Mouse (Mus musculus) liver, embryonic 13.5 days (tissue): ENCODE measurements around the gene Ramp3. TPM values are rescaled to one million over a fixed set of nuclear protein-coding genes. Genes with fewer than 3 reads are reported as not detected.
A peak's percentile ranks its signal among the peaks of the same experiment; 100 is the strongest.

Experiments
- ATAC-seq: fragments of 200-750 bp; cut with Nextera tagmentation; 2 replicates; pipeline ENCODE4 v1.8.0; 2017; ENCODE audit warnings: low read depth, mild to moderate bottlenecking, moderate number of reproducible peaks, moderate library complexity
- DNase-seq: peaks from one replicate; pipeline ENCODE4 v3.0.0; 2022
- H3K27ac ChIP-seq: fragments of 300-500 bp; sonication (generic); 2 replicates; pipeline ENCODE4 v1.5.1; 2015; ENCODE audit warnings: moderate library complexity, mild to moderate bottlenecking, inconsistent platforms
- H3K27me3 ChIP-seq: fragments of 300-500 bp; sonication (generic); 2 replicates; pipeline ENCODE4 v1.6.1; 2015; ENCODE audit warnings: mild to moderate bottlenecking, inconsistent platforms
- H3K36me3 ChIP-seq: fragments of 300-500 bp; sonication (generic); 2 replicates; pipeline ENCODE4 v1.6.1; 2015; ENCODE audit warnings: mild to moderate bottlenecking, inconsistent platforms
- H3K4me1 ChIP-seq: fragments of 300-500 bp; sonication (generic); replicated peaks from 2 replicates; pipeline ENCODE4 v1.6.1; 2015; ENCODE audit warnings: inconsistent platforms
- H3K4me2 ChIP-seq: fragments of 300-500 bp; sonication (generic); 2 replicates; pipeline ENCODE4 v1.6.1; 2015; ENCODE audit warnings: inconsistent platforms, mild to moderate bottlenecking, moderate library complexity
- H3K4me3 ChIP-seq: fragments of 300-500 bp; sonication (generic); replicated peaks from 2 replicates; pipeline ENCODE4 v1.5.1; 2015; ENCODE audit warnings: mild to moderate bottlenecking, inconsistent platforms
- H3K9ac ChIP-seq: fragments of 300-500 bp; sonication (generic); 2 replicates; pipeline ENCODE4 v1.6.1; 2015; ENCODE audit warnings: mild to moderate bottlenecking, inconsistent platforms
- H3K9me3 ChIP-seq: fragments of 300-500 bp; sonication (generic); replicated peaks from 2 replicates; pipeline ENCODE4 v1.6.1; 2016; ENCODE audit warnings: inconsistent platforms
- WGBS: fragments of 180-500 bp; shearing (Covaris S2); methylation state at CpG from one replicate; pipeline ENCODE4 v1.1.7; 2015; ENCODE audit not compliant: insufficient replicate concordance; 5-methylcytosine and 5-hydroxymethylcytosine counted together
- polyA plus RNA-seq: library from polyadenylated mRNA; unstranded; fragments of >200 nt; fragmentation: Nextera tagmentation; extraction: Ambion mirVana; gene quantifications from 2 replicates; pipeline ENCODE4 v1.2.1, GENCODE M21; 2015

Ramp3 gene
- polyA plus RNA-seq, 1 experiment from 2014 or later: not detected

- Histone ChIP-seq H3K4me2 (no peak overlapping the region), H3K27ac (no peak overlapping the region), H3K9ac (no peak overlapping the region), H3K4me3 (no peak overlapping the region), H3K9me3 (no peaks in the 10 kb centered on the region), H3K4me1 (peaks cover under 1% of the 10 kb centered on the region; the same call in 1 of the 2 replicates), H3K27me3 (no peaks in the 10 kb centered on the region), H3K36me3 (no peaks in the 10 kb centered on the region)
- WGBS: 67% methylated on average over 9 of the region's 9 CpGs
- no peak for DNase-seq
- ATAC-seq: no peak
Measured at GRCm38 (mm10) chr11:6674701-6675100, 16.4 kb downstream of the Ramp3 start.

DNA sequence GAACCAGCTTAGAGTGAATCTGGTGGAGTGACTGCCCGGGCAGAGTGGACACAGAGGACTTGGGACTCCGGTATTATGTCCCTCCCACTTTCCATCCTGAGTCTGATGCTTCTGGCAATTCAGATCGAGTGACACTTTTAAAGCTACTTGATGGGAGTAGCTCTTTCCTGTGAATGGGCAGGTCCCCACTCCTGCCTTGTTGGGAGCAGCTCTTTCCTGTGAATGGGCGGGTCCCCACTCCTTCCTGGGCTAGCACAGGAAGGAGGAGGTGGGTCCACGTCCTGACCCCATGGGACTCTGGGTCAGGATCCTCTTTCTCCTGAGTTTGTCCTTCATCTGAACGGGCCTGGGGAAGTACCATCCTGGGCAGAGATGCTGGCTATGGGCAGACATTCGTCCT lies 17.1 kb downstream of the Ramp3 start:
- Histone ChIP-seq H3K4me1 (peaks cover 5% of the 10 kb centered on the region; the same call in 1 of the 2 replicates), H3K36me3 (no peaks in the 10 kb centered on the region), H3K9ac (no peak overlapping the region), H3K27me3 (no peaks in the 10 kb centered on the region), H3K4me2 (no peak overlapping the region), H3K27ac (no peak overlapping the region), H3K9me3 (no peaks in the 10 kb centered on the region), H3K4me3 (no peak overlapping the region)
- ATAC-seq (no peak), DNase-seq (no peak)
- WGBS: 21% methylated on average over 7 of the region's 7 CpGs

- DNase-seq (no peak), ATAC-seq (no peak)
- Histone ChIP-seq H3K9ac (no peak overlapping the region), H3K9me3 (no peaks in the 10 kb centered on the region), H3K4me3 (no peak overlapping the region), H3K4me1 (peaks cover 6% of the 10 kb centered on the region; the same call in 1 of the 2 replicates), H3K27ac (no peak overlapping the region), H3K27me3 (no peaks in the 10 kb centered on the region), H3K36me3 (no peaks in the 10 kb centered on the region), H3K4me2 (no peak overlapping the region)
- 75% methylated on average over 9 of the region's 9 CpGs for WGBS
Measured at GRCm38 (mm10) chr11:6676641-6677040, 18.3 kb downstream of the Ramp3 start.

DNA sequence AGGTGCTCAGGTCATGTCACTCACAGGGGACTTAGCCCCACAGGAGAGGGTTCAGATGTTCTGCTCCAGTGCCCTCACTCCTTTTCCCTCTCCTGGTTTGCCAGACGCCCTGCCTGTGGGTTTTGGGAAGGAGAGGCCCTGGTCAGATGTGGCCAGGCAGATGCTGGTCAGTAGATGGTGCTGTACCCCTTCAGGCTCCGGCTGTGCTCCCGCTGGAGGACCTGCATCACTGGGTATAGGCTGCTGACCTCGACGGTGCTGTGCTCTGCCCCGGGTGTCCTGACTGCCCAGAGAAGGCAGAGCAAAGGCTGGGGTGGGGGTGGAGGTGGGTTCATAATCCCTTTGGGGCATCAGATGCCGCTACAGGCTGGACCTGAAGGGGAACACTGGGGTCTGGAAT lies 19.2 kb downstream of the Ramp3 start:
- Histone ChIP-seq H3K9me3 (no peaks in the 10 kb centered on the region), H3K4me1 (peaks cover 6% of the 10 kb centered on the region; the same call in 1 of the 2 replicates), H3K9ac (no peak overlapping the region), H3K4me2 (no peak overlapping the region), H3K36me3 (no peaks in the 10 kb centered on the region), H3K27ac (no peak overlapping the region), H3K27me3 (no peaks in the 10 kb centered on the region), H3K4me3 (no peak overlapping the region)
- ATAC-seq (no peak), DNase-seq (no peak)
- 24% methylated on average over 7 of the region's 7 CpGs for WGBS

DNA sequence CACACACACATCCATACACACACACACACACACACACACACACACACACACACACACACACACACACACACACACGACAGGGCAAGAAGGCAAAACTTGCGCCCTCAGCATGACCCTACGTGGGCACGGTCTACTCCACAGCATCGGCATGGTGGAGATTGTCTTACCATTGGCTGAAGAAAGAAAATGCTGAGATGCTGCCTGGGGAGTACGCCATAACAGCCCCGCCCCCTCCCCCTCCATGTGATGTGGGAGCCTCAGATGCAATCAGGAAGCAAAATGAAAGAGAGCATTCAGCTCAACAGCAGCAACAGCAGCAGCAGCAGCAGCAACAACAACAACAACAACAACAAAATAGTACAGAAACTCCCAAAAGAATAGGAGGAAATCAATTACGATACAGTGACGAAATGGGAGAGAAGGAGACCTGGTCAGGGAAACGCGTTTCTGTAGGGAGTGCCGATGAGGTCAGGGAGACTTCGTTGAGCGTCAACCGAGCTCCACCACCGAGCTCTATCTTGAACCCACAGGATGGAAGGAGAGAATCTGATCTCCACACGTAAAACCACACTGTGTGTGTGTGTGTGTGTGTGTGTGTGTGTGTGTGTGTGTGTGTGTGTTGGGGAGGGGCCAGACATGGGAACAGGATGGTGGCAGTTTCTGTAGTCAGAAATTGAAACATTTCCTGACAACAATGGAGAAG lies 21.5 kb downstream of the Ramp3 start:
- ATAC-seq (no peak), DNase-seq (no peak)
- no peak overlapping the region for H3K27ac ChIP-seq
- no peaks in the 10 kb centered on the region for H3K9me3 ChIP-seq
- H3K4me3 ChIP-seq: peak overlapping the region; percentile 16; the same call in 1 of the 2 replicates
- H3K36me3 ChIP-seq: no peaks in the 10 kb centered on the region
- H3K27me3 ChIP-seq: no peaks in the 10 kb centered on the region
- H3K9ac ChIP-seq: no peak overlapping the region
- peaks cover 6% of the 10 kb centered on the region; the same call in 1 of the 2 replicates for H3K4me1 ChIP-seq
- WGBS: 26% methylated on average over 17 of the region's 17 CpGs
- H3K4me2 ChIP-seq: peak overlapping the region; percentile 47

DNA sequence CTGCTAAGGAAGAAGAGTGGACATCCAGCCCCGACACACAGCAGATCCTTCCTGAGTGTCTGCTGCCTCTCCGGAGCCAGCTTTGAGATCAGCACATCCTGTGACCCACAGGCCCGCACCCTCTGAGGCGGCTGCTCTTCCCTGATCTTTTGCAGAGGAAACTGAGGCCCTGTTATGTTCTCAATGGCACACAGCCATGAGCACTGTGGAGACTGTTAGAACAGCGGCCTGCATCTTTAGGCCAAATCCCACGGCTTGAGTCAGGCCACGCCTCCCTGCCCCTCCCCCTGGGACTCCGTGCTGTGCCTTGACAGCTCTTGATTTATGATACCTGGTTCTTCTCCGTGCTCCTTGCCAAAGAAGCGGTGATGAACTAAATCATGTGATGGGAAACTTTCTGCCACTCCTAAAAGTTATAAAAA lies 22.1 kb downstream of the Ramp3 start:
- WGBS: 9% methylated on average over 10 of the region's 10 CpGs
- 0 out of 2 replicates have a peak overlapping the region, but pooled peaks have one; percentile 16 for H3K4me3 ChIP-seq
- ATAC-seq: no peak

DNA sequence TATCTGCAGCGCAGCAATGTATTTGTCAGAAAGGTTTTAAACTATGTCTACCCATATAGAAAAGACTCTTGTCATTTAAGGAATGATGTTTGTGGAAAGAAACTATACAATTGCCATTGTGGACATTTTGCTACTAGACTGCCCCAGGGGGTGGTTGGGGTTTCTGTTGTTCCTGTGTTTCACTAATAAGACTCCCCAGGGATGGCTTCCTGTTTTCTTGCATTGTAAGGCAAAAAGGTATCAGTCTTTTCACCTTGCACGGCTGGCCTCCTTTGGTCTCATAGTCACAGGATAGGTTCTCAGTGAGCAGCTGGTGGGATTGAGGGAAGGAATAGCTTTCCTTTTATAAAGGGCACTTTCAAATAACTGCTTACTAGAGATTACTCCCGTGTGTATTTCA lies 26.4 kb downstream of the Ramp3 start:
- no peaks in the 10 kb centered on the region for H3K36me3 ChIP-seq
- ATAC-seq: no peak
- no peak overlapping the region for H3K4me2 ChIP-seq
- no peak overlapping the region for H3K4me3 ChIP-seq
- H3K9me3 ChIP-seq: no peaks in the 10 kb centered on the region
- DNase-seq: no peak
- no peak overlapping the region for H3K9ac ChIP-seq
- 62% methylated on average over 3 of the region's 3 CpGs for WGBS
- no peak overlapping the region for H3K27ac ChIP-seq
- H3K4me1 ChIP-seq: peaks cover 5% of the 10 kb centered on the region; the same call in 1 of the 2 replicates
- H3K27me3 ChIP-seq: no peaks in the 10 kb centered on the region

More for the DNA sequence above, 22.1 kb downstream of the Ramp3 start:
- H3K9ac ChIP-seq: no peak overlapping the region
- no peak overlapping the region for H3K27ac ChIP-seq
- H3K36me3 ChIP-seq: no peaks in the 10 kb centered on the region
- H3K9me3 ChIP-seq: no peaks in the 10 kb centered on the region
- no peaks in the 10 kb centered on the region for H3K27me3 ChIP-seq
- DNase-seq: no peak
- H3K4me2 ChIP-seq: peak overlapping the region; percentile 47
- H3K4me1 ChIP-seq: peaks cover 6% of the 10 kb centered on the region; the same call in 1 of the 2 replicates

DNA sequence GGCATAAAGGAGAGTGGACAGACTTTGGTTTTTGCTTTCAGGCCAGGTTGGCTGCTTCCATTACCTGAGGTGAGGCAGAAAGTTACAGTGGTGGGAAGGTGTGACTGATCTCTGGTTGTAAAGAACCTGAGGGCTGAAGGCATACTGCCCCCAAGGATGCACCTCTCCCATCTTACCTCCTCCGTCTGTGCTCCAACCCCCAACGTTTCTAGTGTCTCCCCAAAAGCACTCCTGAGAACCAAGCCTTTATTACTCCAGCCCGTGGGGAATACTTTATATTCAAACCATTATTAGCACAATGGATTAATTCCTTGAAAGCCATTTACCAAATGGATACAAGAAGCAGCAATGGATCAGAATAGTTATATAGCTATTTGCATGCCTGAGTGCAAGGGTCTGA lies 30.6 kb downstream of the Ramp3 start:
- DNase-seq (no peak), ATAC-seq (no peak)
- H3K4me1 ChIP-seq: no peaks in the 10 kb centered on the region
- no peak overlapping the region for H3K4me2 ChIP-seq
- H3K27me3 ChIP-seq: no peaks in the 10 kb centered on the region
- 54% methylated on average over 3 of the region's 3 CpGs for WGBS
- H3K36me3 ChIP-seq: no peaks in the 10 kb centered on the region
- H3K4me3 ChIP-seq: no peak overlapping the region
- no peaks in the 10 kb centered on the region for H3K9me3 ChIP-seq
- H3K27ac ChIP-seq: no peak overlapping the region
- H3K9ac ChIP-seq: no peak overlapping the region

DNA sequence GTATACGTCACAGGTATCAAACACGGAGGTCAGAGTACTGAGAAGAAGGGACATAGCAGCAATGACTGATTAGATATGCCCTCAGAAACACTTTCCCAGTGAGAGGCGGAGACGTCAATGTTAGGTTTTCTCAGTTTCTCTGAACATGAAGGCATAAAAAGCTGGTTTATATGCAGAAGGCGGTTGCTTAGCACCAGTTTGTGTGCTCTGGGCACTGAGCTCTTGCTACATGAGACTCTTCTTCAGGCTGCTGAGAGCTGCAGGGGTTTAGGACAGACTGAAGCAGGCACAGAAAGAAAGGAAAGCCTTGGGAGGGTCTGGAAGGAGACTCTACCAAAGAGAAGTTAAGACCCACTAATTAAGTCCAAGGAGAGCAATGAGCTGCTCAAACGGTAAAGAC lies 34.0 kb downstream of the Ramp3 start:
- no peak overlapping the region for H3K27ac ChIP-seq
- ATAC-seq (no peak), DNase-seq (no peak)
- H3K4me1 ChIP-seq: no peaks in the 10 kb centered on the region
- H3K4me2 ChIP-seq: no peak overlapping the region
- H3K9me3 ChIP-seq: no peaks in the 10 kb centered on the region
- no peaks in the 10 kb centered on the region for H3K36me3 ChIP-seq
- WGBS: 54% methylated on average over 6 of the region's 6 CpGs
- H3K4me3 ChIP-seq: no peak overlapping the region
- H3K9ac ChIP-seq: no peak overlapping the region
- no peaks in the 10 kb centered on the region for H3K27me3 ChIP-seq

DNA sequence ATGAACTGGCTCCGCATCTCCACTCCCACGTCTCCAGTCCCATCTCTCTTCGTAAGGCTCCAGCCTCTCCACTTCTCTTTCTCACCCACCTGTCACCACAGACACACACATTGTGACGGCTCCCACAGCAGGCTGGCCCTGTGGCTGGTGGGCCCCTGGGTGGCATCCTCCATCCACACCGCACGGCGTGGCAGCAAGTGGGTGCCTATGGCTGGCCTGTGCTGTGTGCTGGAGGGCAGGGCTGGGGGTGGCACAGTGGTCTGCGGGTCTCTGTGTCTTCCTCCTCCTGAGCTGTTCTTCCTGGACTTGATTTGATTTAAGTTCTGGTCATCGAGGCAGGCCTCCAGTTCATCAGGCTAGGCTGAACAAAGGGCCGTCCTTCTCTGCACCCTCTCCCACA lies 35.8 kb downstream of the Ramp3 start:
- no peak for ATAC-seq
- Histone ChIP-seq H3K27me3 (no peaks in the 10 kb centered on the region), H3K36me3 (no peaks in the 10 kb centered on the region), H3K27ac (no peak overlapping the region), H3K4me3 (no peak overlapping the region), H3K4me2 (no peak overlapping the region), H3K9me3 (no peaks in the 10 kb centered on the region), H3K9ac (no peak overlapping the region), H3K4me1 (no peaks in the 10 kb centered on the region)
- 64% methylated on average over 10 of the region's 10 CpGs for WGBS
- no peak for DNase-seq

- Histone ChIP-seq H3K36me3 (no peaks in the 10 kb centered on the region), H3K9me3 (no peaks in the 10 kb centered on the region), H3K27me3 (no peaks in the 10 kb centered on the region), H3K4me3 (no peak overlapping the region), H3K4me1 (no peaks in the 10 kb centered on the region), H3K4me2 (0 out of 2 replicates have a peak overlapping the region, but pooled peaks have one; percentile 6), H3K27ac (no peak overlapping the region), H3K9ac (no peak overlapping the region)
- WGBS: 11% methylated on average over 12 of the region's 12 CpGs
- ATAC-seq: peak; percentile 43; the same call in 1 of the 2 replicates
- no peak for DNase-seq
Measured at GRCm38 (mm10) chr11:6695176-6695575, 36.9 kb downstream of the Ramp3 start.

DNA sequence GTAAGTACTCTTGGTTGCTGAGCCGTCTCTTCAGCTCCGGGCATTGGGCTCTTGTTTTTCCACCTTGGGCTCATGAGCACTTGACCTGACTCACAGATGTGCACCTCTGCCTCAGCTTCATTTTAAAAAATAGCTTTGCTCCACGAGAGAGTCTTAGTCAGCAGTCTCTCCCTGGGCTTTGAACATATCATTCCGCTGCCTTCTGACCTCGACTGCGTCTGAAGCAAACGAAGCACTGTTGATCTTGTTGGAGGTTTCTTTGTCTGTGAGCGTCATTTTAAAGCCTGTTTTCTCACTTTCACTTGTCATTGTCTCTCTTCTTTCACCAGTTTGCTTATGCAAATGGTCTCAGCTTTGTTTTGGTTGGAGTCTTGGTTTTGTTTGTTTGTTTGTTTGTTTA lies 38.2 kb downstream of the Ramp3 start:
- WGBS: 59% methylated on average over 8 of the region's 8 CpGs
- ATAC-seq (no peak), DNase-seq (no peak)
- H3K27ac ChIP-seq: no peak overlapping the region
- no peaks in the 10 kb centered on the region for H3K4me1 ChIP-seq
- no peak overlapping the region for H3K4me2 ChIP-seq
- no peaks in the 10 kb centered on the region for H3K36me3 ChIP-seq
- no peaks in the 10 kb centered on the region for H3K27me3 ChIP-seq
- H3K9ac ChIP-seq: no peak overlapping the region
- no peak overlapping the region for H3K4me3 ChIP-seq
- no peaks in the 10 kb centered on the region for H3K9me3 ChIP-seq
